Mouse (Mus musculus) lung, postnatal 10 days (tissue): Measurements from ENCODE around the gene Nkrf.
"Not testable (repeated sequence)": the region's sequence is repeated elsewhere in the genome, so short reads cannot be mapped to it uniquely, and the experiment has no call there.

ENCODE experiments used
- DNase-seq: peaks from one replicate; pipeline ENCODE4 v3.0.0; 2021

The Nkrf gene

DNA sequence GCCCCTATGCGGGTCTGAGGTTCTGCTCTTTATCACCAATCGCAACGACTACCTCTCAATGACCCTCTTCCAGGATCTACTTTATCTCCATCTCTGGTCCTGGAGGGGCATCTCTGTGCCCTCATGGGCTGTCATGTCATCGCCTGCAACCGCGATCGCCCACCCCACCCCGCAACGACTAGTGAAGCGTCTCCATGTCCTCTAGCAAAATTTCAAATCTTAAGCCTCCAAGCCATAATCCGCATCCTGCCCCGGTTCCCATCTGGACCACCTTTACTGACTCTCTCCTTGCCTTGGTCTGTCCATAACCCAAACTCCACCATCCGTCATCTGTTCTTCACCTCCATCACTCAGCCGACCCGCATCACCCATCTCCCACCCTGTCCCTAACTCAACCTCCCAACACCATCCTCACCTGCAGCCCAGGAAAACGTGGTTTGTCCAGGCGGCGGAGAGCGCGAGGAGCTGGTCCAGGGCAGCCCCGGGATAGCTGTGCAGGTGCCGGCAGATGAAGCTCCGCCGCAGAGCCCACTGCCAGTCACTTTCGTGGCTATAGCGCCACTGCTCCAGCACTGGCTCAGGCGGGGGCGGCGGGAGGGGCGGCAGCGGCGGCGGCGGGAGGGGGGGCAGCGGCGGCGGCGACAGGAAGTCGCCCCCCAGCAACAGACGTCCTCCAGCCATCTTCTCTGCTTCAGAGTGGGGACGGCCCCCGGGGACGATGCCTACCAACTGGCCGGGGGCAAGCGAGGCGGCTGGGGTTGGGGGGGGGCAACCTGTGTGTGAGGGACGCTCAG, at the start of gene Nkrf:
Gene Nkrf, minus strand, starts transcription at position 579 of the 794 bp plus-strand sequence.
- peak; percentile 14 for DNase-seq

DNA sequence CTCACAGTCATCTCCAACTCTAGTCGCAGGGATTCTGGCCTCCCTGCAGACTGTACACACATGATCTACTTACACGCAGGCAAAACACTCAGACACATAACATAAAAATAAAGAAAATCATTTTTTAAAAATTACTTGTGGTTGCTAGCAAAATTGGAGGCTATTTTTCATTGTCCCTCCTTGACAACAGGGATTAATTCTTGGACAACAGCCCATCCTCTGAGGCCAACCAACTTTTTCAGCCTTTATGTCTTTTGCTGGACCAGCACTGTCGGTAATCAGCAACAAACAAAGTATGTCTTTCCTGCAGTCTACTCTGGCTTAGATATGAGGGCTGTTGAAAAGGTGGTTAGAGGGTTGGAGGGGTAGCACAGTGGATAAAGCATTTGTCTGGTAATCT, 38.4 kb upstream of the Nkrf start:
- no peak for DNase-seq

DNA sequence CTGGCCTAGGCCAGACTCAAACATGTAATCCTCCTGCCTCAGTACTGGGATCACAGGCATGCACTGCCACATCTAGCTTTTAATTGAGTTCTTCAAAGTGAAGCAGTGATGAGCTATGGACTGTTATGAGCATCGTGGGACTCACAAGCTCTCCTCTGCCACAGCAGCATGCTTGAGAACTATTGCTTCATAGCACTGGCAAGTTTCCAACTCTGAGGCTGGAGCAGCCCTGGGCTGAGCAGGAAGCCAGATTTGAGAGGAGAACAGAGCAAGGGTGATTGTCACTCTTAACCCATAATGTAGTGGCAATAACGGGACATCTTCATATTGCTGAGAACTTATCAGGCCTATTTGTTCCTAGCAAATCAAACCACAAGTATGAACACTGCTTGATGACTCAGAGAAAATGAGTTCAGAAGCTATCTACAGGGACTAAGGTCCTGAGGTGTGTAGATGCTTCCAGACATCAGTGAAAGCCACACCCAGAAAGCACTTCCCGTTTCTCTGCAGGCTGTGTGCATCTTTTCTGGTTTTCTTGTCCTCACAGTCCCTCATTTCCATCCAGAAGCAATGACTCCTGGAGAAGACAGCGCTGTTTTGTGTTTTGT, 37.2 kb upstream of the Nkrf start:
- DNase-seq = peak; percentile 79

DNA sequence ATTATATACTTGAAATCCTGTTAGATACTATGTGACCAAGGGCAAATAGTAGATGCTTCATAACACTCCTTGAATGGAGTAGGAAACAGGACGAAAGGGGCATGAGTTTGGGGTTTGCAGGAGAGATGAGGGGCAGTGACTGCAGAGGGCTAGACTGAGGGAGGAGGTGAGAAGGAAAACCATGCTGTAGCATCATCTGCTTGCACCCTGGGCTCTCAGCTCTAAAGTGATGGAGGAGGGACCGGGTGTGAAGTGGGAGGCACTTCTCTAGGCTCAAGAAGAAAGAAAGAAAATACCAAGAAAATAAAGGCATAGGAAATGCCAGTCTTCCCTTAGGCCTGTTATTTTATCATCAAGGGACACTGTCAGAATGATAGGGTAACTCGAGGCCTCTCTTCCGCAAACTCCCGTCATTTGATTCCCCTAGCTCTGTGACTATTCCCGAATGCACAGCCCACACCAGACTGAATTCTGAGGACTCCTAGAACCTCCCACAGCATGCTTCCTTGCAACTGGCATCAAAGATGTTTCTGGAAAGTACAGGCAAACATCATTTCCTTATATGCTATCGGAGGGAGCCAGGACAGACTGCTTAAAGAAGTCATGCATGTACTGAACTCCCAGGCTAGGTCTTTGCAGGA, 32.7 kb upstream of the Nkrf start:
- no peak for DNase-seq

DNA sequence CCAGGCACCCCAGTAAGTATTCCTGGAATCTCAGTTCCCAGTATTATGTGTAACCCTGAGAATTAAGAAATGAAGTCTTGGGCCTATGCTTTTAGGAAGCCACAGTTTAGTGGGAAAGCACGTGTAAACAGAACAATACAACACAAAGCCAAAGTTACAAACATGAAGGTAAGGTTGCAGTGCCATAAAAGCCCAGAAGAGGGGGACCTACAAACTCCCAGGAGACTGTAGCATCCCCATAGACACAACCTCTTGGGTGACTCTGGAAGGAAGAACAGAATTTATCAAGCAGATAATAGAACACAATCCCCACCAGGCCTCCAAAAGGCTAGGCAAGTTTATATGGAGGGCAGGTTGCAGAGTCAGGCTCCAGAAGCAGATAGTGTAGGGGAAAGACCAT, 27.9 kb upstream of the Nkrf start:
- DNase-seq = peak; percentile 12

DNA sequence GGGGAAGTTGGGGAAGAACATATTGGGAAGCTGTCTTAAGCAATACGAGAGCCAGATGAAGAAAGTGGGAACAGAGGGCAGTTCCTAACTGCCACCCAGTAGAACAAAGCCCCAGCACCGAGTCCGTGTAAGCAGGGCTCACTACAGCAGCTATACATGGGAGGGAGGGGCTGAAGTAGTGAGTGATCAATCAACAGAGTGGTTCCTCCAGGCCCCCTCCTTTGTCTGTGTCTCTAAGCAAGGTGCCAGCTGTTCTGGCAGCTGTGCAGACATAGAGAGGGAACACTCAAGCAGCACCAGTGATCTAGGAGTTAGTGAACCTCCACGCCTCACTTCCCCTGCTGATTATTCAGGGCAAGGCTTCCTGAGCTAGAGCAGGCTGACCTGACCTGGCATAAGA, 27.0 kb upstream of the Nkrf start:
- no peak for DNase-seq

DNA sequence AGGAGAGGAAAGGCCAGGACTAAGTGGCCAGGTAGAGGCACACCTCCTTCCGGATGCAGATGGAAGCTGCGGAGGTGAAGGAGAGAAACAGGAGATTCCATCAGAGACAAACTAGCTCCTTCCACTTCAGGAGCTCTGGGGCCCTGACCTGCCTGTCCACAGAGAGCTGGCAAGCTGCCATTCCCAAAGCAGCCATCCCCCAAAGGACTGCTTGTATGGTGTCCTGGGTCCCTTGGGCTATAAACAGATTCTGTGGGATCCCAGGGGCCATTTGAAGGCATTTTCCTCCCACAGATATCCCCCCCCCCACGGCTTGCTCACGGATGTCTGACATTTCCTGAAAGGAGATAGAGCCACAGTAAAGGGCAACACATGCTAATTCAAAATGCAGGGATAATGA, 26.1 kb upstream of the Nkrf start:
- no peak for DNase-seq

DNA sequence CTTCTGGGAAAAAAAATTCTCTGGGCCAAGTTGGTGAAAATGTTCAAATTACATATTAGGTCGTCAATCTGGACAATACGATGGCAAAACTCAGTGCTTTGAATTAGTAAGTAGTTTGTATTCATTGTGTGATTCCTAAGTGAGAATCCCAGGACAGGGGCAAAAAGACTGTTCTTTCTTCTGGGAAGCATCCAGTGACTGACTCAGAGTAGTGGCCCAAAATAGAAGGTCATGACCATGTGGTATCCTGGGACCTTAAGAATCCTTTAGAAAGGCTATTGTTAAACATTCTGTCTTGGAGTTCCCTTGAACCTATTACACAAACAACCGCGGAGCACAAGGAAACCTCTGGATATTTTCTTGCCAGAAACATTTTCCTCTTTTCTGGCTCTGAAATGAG, 18.6 kb upstream of the Nkrf start:
- DNase-seq = no peak

DNA sequence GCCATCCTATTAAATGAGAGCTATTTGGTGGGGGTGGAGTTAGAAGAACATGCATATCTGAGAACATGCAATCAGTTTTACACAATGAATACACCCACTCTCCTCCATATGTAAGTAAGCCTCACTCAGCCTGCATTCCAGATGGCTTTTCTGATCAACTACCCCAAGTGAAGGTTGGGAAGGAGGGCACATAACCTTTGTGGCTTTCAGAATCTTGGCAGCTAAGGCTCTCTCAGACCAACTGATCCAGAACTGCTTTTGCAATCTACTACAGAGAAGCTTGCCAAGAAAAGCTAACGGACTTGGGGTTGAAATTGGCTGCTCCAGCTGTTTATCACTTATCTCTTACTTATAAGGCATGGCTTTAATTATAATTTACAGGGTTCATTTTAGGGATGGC, 15.1 kb upstream of the Nkrf start:
- no peak for DNase-seq

DNA sequence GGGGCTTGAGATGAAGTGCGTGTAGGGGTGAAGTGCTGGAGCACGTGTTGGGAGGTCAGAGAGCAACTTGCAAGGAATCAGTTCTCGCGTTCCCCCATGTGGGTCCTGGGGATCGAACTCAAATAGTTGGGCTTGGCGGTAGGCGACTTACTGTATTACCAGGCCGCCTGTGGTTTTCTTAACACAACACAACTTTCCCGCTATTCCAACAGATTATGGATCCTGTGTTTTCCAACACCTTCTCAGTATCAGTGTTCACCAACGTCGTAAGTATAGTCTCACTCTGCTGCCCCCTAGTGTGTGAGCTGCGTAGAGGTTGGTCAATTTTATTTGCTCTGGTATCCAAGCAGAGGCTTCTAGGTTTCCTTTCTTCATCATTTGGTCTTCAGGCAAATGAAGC, 8.6 kb upstream of the Nkrf start:
- peak; percentile 55 for DNase-seq

DNA sequence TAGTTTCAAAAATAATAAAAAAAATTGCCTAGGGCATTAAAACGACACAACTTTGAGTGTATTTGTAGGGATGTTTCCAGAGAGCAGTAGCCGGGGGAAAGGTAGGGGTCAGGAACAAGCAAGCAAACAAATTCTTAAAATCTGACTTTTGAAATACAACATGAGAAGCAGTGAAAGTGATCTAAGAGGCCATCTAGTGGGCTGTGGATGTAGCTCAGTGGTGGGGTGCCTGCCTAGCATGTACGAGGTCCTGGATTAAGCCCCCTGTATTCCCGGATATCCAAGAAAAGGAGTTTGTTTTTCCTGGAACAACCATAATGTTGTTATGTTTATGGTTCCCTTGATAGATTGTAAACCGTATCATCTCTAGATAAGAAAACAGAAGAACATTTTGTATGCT, 3.8 kb upstream of the Nkrf start:
- peak; percentile 28 for DNase-seq

DNA sequence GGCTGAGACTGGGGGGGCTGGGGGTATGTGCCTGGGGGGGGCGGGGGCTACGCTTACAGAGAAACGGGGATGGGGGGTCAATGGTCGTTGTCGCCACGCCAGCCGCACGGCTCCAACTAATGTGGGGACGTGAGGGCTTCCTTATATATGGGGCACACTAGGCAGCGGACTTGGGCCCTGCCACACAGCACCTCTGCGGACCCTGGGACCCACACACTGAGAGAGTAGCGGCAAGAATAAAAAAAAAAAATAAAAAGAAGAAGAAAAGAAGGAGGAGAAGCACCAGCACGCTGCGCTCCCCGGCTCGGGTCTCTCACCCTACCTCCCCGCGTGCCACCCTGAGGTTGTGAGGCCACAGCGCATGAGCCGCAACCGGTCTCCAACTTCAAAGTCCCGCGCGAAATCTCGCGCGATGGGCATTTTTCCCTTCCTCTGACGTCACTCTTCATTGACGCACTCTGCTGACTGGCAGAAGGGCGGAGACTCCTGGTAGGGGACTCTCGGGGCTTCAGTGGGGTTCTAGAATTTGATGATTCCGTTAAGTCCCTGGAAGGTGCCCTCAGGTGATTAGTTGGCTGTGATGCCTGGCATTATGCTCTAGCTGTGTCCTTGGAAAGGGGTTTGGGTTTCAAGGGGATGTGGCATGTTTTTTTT, 543 bp upstream of the Nkrf start:
- DNase-seq = peak; percentile 95

DNA sequence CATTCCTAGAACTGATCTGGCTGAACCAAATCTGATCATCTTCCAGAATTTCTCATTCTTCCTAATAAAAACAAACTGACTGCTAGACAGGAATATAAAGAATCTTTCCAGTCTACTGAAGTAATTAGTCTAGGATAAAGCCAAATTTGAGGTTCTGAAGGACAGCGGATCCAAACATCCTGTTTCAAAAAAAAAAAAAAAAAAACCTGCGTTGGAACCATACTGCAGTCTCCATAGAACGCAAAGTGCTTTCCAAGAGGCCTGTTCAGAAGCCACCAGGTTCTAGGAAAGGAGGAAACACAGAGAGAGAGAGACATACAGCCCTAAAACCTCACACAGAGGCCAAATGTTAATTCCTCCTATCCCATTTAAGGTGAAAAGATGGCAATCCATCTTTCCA, 1.0 kb downstream of the Nkrf start:
- no peak for DNase-seq

DNA sequence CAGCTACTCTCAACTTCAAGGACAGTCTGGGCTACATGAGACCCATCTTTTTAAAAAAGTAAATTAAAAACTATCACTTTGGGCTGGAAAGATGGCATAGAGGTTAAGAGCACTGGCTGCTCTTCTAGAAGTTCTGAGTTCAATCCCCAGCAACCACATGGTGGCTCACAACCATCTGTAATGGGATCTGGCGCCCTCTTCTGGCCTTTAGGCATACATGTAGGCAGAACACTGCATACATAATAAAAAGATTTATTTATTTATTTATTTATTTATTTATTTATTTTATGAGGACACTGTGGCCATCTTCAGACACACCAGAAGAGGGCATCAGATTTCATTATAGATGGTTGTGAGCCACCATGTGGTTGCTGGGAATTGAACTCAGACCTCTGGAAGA, 3.8 kb downstream of the Nkrf start:
- not testable (repeated sequence) for DNase-seq

DNA sequence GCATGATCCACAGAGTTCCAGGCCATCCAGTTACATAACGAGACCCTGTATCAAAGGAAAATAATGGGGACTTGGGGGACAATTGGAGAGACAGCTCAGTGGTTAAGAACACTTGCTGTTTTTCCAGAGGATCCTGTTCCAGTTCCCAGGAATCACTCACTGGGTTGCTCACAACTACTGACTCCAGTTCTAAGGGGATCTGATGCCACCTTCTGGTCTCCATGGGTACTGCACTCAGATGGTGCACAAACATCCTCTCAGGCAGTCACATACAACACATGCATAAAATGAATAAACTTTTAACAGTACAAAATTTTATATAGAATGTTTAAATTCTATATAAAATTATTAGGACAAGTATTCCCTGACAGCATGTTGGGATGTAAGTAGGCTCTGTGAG, 18.0 kb downstream of the Nkrf start:
- DNase-seq = peak; percentile 20

DNA sequence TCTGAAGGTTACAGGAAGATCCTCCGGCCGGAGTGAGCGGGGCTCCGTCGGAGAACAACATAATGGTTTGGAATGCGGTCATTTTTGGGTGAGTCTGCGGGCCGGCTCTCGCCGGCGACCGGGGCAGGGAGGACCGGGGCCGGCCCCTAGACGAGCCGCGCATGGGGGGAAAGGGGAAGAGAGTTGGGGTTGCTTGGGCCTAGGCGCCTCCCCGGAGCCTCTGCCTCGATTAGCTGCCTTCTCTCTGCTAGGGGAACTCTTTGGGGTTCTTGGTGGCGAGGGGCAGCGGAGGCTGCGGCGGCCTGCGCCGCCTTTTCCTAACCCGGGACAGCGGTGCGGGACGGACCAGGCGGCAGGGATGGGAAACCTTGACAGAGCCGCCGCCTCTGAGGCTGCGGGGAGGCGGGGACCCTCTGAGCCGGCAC, 28.0 kb downstream of the Nkrf start:
- DNase-seq = no peak

DNA sequence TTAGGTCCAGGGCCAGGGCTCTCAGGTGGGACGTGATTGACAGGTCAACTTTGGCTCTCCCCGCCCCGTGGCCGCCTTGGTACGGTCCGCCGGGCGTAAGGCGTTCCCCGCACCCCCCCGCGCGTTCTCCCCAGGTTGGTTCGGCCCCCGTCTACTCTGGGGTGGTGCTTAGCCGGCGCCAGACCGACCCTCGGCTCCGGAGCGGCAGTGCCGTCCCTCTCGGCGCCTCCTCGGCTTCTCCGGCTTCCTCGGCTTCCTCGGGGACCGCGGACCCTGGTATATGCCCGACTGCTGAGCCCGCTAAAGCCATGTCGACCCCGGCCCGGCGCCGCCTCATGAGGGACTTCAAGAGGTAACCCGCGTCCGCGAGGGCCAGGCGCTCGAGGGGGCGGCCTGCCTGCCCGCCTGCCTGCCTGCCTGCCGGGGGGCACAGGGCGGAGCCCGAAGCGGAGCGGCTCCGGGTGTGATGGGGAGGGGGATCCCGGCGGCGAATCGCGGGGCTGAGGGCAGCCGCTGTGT, 28.5 kb downstream of the Nkrf start:
- DNase-seq = peak; percentile 92

DNA sequence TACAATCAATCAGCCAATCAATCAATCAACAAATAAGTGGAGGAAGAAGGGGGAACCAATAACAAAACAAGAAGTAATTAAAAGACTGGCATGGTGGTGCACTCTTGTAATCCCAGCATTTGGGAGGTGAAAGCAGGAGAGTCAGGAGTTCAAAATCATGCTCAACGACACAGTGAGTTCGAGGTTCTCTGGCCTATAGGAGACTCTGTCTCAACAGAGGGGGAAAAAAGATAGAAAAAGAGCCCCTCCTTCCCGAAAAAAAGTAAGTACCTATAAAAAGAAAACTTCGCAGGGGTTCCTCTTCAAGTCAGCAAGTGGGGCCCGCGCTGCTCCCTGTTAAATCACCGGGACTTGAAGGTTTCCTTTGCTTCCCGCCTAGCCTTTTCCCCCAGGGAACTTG, 28.9 kb downstream of the Nkrf start, which contains the start of the genes Ube2a and C330007P06Rik:
Gene Ube2a, plus strand, starts transcription at position 136 of the 400 bp plus-strand sequence.
Gene C330007P06Rik, minus strand, starts transcription at position 347 of the 400 bp plus-strand sequence.
- no peak for DNase-seq

DNA sequence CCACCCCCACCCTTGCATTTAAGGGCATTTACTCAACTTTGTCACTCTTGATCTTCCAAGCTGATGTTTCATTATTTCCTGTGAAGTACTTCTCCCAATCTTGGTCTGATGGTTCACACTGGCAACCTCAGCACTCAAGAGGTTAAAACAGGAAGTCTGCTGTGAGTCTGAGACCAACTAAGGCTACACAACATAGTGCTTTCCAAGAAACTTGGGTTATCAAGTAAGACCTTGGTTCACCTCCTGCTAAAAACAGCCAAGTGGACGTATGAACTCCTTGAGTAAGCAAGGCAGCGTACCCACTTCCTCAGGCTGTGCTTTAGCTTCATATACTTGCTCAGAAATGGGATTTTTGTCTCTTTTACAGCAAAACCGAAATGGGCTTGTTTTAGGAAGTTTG, 32.3 kb downstream of the Nkrf start:
- no peak for DNase-seq

DNA sequence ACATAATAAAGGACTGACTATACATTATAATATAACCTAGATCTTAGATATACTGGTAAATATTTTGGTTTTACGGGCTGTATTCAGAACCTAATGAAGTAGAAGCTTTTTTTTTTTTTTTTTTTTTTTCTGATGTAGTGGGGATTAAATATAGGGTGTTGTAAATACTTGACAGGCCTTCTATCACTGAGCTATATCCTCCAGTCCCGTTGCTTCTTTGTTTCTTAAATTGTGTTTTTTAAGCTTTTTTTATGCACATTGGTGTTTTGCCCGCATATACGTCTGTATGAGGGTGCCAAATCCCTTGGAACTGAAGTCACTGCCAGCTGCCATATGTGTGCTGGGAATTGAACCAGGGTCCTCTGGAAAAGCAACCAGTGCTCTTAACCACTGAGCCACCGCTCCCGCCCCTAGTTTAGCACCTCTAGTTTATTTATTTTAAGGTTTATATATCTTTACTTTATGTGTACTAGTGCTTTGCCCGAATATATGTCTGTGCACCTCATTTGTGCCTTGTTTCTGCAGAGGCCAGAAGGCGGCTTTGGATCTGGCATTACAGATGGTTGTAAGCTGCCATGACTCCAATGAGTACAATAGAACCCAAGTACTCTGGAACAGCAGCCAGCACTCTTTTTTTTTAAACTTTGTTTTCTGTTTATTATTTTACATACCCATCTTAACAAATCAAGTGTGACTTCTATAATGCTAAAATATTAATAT, 37.9 kb downstream of the Nkrf start:
- no peak for DNase-seq

DNA sequence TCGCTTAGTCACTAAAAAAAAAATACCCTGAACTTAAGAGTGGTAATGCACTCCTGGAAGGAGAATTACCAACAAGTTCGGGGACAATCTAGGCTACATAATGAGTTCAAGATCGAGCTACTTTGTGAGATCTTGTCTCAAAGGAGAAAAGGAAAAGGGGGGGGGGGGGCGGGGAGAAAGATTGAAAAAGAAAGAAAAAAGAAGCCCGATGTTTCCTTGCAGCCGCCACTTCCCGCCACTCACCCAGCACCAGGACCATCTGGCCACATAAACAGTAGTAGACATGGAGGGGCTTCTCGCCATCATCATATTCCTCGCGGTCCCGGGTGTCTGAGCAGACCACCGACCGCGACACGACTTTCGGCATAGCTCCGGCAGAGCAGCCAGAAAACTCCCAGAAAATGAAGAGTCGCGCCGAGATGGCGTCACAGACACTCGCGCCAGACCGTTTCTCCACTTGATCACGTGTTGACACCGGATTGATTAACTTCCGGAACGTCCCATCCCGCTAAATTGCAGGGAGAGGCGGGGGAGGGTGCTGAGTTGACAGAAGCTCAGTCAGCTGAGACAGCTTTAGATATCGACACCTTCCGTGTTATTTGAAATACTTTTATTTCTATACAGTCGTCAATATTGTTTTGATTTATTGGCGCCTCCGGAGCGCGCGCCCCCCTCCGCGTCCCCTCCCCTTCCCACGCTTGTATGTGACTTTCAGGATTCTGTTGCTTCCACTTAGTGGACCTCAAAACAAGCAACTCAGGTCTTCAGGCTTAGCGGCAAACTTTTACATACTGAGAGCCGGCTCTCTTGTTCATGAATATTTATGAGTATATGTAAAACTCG, 38.7 kb downstream of the Nkrf start:
- DNase-seq = peak; percentile 90

DNA sequence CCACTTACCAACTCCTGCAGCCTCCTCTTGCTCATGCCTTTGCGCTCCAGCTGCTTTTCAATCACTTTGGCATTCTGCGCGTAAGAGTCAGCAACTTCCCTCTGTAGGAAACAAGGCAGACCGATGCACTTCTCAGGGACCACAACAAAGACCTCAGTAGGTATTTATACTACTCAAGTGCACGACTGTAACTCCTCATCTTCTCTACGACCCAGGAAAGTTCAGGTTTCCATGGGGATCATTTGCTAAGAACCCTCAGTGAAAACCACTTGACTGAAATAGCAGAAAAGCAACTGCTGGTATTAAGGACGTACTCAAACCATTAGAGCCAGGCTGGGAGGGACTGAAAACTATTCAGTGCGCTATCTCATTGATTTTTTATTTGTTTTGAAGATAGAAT, 50.1 kb downstream of the Nkrf start:
- DNase-seq = no peak
